Mouse (Mus musculus): ENCODE measurements at regions not wholly inside any gene's neighbourhood (a gene's known extent, or its start where the extent isn't known, plus 50 kb on each side); places are given as distances from the start of the nearest gene placed in this dataset.

- no peak for TF ChIP-seq CTCF (conservative IDR thresholded peaks at IDR 0.05; ENCODE audit: low read length)
- TF ChIP-seq POU5F1 (IDR thresholded peaks at IDR 0.05; ENCODE audit: borderline replicate concordance, low read length) = no peak
- no peak for TF ChIP-seq NANOG (IDR thresholded peaks at IDR 0.05; ENCODE audit: borderline replicate concordance, low read length)
Observed at GRCm38 (mm10) chr19:14802909-14803650, 205.2 kb upstream of the Tle4 start.
